Mouse (Mus musculus): ENCODE results near the gene Fmnl2.

The Fmnl2 gene

GRCm38 (mm10) chr2:53129070-53129469, 271.4 kb downstream of the Fmnl2 start:
- DNase-seq, result no peak

DNA sequence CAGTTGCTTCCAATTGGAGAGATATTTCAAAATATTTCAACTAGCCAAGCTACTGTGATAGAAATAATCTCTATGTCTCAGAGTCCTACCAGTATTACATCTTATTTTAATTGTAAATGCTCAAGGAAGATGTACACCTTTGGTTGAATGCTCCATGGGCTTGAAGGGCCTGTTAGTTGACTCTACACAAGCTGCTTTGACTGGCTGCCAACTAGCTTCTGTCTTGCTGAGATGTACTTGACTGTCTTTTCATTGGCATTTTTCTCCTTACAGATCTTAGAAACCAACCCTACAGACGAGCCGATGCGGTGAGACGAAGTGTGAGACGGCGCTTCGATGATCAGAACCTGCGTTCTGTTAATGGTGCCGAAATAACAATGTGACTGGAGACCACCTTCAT, 273.9 kb downstream of the Fmnl2 start:
- DNase-seq, result peak; percentile 36

DNA sequence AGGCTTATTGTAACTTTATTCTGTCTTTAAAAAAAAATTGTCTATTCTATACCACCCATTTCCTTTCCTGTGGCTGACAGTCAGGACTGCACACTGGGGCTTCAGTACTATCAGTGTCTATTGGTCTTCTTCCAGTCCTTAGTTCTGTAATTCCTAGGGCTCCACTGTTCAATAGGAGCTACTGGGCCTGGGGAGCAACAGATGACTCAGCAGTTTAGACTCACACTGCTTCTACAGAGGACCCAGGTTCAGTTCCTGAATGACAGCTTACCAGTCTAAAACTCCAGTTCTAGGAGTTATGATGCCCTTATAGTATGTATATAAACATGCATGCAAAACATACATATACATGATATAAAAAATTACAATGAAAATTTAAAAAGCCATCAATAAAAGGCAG, 289.2 kb downstream of the Fmnl2 start:
- DNase-seq, result no peak

- DNase-seq, result no peak
Measured at GRCm38 (mm10) chr2:53173966-53174365, 316.3 kb downstream of the Fmnl2 start.

- DNase-seq, result no peak
Measured at GRCm38 (mm10) chr2:53178966-53179365, 321.3 kb downstream of the Fmnl2 start.

- no peak for DNase-seq
Measured at GRCm38 (mm10) chr2:53179876-53180275, 322.2 kb downstream of the Fmnl2 start.
